Mouse (Mus musculus) subcutaneous adipose tissue, adult 2 months (tissue): Measurements from ENCODE around the gene Sympk. TPM values are rescaled to one million over a fixed set of nuclear protein-coding genes. Genes with fewer than 3 reads are reported as not detected.

Experiments
- polyA plus RNA-seq: library from polyadenylated mRNA; depleted of rRNA; stranded (reverse); fragments of >200 nt; gene quantifications from 2 replicates; pipeline ENCODE4 v1.2.3, GENCODE M21; 2012; ENCODE audit warnings: low replicate concordance; rRNA removed

Sympk gene
- polyA plus RNA-seq = 66.1 and 105 TPM in 2 replicates

DNA sequence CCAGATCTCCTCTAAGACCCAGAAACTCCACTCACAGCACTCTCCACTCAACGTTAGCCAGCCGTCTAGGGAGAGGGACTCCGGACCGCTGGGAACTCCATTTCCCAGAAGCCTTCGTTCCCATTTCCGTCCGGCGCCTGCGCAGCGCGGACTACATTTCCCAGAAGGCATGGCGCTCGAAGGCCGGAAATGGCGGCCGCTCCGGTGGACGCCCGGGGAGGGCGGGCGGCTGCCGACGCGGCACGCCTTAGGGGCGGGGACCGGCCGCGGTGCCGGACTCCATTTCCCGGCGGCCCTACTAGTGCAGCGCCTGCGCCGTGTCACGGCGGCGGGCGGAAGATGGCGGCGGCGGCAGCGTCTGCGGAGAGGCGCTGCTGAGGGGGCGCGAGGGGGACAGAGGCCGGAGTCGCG lies at the start of gene Sympk:
Gene Sympk, plus strand, starts transcription at position 282 of the 411 bp plus-strand sequence.

DNA sequence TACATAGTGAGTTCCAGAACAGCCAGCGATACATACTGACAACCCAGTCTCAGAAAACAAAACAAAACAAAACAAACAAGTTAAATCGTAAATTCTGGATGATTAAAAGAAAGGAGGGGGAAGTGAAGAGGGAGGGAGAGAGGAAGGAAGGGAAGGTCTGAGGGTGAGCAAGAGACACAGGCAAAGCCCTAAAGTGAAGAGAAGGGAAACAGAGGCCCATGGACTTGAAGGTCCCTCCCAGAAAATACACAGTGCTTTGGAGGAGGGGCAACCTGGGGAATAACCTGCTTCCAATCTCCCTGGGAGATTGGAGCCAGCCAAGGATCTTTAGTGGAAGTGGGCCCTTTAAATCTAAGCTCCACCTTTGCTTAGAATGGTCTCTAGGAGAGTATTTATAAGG lies 37.1 kb upstream of the Sympk start, which contains the start of gene Nanos2:
Gene Nanos2, plus strand, starts transcription at position 301 of the 400 bp plus-strand sequence.

DNA sequence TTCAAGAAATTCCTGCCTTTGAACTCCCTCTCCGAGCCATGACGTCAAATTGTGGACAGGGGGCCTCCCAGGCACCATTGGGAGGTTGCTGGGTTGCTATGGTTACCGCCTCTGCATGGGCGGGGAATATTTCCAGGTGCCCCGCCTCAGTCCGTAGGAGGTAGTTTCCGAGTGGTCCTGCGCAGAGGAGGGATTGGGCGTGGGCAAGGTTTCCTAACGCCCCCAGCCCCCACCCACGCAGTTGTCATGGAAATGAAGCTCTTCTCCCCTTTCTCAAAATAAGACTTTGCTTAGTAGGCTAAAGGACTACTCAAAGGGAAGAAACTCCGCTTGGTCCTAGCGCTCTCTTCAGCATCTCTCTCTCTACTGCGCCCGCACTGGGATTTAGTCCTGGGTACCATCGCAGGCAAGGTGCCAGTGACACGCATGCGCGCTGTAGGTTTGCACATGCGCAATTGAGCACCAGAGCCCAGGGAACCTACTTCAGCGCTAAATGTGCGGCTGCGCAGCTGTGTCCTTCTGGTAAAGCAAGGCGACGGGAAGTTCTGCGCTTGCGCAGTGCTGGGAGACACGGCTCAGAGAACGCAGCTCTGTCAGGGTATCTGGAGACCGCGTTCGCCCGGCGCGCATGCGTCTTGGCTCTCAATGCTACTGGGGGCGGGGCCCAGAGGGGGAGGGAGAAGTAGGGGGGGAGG lies 33.4 kb upstream of the Sympk start, which contains the start of gene Mypop:
Gene Mypop, plus strand, starts transcription at position 645 of the 695 bp plus-strand sequence.

DNA sequence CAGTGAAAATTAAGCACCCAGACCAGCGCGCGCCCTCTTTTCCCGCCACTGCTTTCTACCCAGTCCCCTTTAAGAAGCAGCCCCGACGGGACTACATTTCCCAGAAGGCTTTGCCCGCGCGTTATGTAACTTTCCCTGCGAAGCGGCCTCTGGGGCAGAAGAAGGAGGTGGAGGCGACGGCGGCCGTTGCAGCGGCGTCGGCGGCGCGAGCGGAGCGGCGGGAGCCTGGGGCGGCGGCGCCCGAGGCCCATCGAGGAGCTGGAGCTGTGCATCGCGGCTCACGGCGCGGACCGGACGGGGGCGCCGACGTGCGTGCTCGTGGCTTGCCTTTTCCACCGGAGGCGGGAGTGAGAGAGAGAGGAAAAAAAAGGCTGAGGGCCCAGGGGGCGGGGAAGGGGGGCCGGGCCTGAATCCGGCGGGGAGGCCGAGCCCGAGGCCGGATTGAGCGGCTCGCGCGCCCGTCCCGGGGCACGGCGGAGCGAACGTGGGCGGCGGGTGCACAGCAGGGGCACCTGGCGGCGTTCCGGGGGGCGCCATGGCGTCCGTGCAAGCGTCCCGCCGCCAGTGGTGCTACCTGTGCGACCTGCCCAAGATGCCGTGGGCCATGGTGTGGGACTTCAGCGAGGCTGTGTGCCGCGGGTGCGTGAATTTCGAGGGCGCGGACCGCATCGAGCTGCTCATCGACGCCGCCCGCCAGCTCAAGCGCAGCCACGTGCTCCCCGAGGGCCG lies 20.1 kb upstream of the Sympk start, which contains the start of gene Irf2bp1:
Gene Irf2bp1, plus strand, starts transcription at position 143 of the 729 bp plus-strand sequence.

DNA sequence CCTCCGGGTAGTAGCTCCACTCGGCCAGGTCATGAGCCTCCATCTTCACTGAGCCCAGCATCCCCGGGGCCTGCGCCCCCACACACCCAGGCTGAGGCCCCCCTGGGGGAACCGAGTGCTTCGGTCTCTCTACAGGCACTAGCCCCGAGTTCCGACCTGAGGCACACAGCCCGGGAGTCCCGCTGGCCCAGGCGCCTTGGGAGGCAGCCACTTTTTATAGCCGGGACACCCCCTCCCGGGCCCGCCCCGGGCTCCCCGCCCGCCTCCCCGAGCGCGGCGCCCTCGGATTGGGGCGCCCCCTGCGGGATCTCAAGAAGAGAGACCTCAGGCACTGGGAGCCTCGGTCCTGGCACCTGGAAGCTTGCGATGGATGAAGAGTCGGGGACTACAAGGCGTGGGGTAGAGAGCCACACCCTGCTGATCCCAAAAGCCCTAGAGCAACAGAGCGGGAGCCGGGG lies 791 bp upstream of the Sympk start, which contains the start of gene Foxa3:
Gene Foxa3, minus strand, starts transcription at position 182 of the 458 bp plus-strand sequence.

DNA sequence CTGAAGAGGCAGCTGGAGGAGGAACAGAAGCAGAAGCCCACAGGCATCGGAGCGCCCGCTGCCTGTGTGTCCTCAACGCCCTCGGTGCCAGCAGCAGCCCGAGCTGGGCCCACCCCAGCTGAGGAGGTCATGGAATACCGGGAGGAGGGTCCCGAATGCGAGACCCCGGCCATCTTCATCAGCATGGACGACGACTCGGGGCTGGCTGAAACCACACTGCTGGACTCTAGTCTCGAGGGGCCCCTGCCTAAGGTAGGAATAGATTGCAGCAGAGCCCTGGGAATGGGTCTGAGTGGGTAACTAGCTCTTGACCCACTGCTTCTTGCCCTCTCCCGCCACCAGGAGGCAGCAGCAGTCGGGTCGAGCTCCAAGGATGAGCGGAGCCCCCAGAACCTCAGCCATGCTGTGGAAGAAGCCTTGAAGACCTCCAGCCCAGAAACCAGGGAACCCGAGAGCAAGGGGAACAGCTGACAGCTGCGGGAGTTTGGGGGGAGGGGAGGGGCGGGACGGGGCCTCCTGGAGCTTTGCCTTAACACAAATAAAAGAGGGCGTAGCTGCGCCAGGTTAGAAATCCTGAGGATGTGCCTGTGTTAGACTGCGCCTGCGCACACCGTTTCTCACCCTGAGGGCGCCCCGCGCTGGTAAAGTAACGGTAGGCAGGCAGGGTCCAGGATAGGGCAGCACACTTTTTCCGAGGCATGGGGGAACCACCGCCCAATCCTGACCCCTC lies 30.0 kb downstream of the Sympk start, which contains the start of gene Rsph6a:
Gene Rsph6a, plus strand, starts transcription at position 644 of the 730 bp plus-strand sequence.

DNA sequence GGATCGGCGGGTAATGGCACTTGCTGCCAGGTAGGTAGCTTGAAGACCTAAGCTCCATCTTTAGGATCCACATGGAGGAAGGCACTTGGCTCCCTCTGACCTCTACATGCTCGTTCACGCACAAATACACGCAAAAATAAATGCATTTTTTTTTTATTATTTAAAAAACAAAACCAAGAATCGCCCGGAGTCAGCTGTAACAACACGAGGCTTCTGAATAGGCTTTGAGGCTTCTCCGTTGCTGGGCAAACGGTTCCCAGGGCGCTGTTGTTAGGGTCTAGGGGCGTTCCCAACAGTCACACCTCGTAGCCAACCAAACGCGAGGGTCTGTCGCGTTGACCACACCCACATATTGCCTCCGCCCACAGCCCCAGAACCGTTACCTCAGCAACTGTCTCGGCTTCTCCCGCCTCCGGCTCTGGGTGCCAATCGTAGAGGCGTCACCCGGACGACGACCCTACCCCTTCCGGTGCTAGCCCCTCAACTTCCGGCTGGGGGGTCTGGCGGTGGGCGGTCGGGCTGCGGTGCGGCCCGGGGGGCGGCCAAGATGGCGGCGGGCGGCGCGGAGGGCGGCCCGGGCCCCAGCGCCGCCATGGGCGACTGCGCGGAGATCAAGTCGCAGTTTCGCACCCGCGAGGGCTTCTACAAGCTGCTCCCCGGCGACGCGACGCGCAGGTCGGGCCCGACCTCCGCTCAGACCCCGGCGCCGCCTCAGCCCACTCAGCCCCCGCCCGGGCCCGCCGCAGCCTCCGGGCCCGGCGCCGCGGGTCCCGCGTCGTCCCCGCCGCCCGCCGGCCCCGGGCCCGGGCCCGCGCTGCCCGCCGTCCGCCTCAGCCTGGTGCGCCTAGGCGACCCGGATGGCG lies 51.8 kb downstream of the Sympk start, which contains the start of gene Dmwd:
Gene Dmwd, plus strand, starts transcription at position 505 of the 863 bp plus-strand sequence.

DNA sequence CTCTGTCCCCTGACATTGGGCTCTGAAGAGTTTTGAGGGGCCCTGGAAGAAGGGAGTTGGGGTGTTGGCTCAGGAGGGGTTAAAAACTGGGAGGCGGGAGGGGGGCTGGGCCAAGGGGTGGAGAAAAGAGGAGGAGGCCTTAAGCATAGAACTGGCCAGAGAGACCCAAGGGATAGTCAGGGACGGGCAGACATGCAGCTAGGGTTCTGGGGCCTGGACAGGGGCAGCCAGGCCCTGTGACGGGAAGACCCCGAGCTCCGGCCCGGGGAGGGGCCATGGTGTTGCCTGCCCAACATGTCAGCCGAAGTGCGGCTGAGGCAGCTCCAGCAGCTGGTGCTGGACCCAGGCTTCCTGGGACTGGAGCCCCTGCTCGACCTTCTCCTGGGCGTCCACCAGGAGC lies 59.5 kb downstream of the Sympk start, which contains the start of gene Dmpk:
Gene Dmpk, plus strand, starts transcription at position 149 of the 400 bp plus-strand sequence.

DNA sequence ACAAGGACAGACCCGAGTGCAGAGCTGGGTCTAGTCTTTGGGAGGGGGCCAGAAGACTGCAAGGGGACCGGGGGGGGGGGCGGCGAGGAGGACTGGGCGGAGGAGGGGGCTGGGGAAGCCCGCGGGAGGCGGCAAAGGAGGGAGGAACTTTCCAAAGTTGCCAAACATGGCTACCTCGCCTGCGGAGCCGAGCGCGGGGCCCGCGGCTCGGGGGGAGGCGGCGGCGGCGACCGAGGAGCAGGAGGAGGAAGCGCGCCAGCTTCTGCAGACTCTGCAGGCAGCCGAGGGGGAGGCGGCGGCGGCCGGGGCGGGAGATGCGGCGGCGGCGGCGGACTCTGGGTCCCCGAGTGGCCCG lies 70.3 kb downstream of the Sympk start, which contains the start of gene Six5:
Gene Six5, plus strand, starts transcription at position 124 of the 355 bp plus-strand sequence.

Other genes with a start within 250 kb of the Sympk start
- gene Psg19, start 225.9 kb upstream of the Sympk start, polyA plus RNA-seq = not detected in 2 replicates
- gene Psg17, start 202.8 kb upstream of the Sympk start, polyA plus RNA-seq = 0.58 TPM in 1 of 2 replicates, not detected in the other
- 11.8 and 24.6 TPM in 2 replicates for gene Mill2, start 184.4 kb upstream of the Sympk start, polyA plus RNA-seq
- 6.4 and 56.4 TPM in 2 replicates for gene Pglyrp1, start 153.0 kb upstream of the Sympk start, polyA plus RNA-seq
- gene Ccdc61, start 114.0 kb upstream of the Sympk start, polyA plus RNA-seq = 20.3 and 25.2 TPM in 2 replicates
- 1.6 and 2.5 TPM in 2 replicates for gene Nova2, start 98.5 kb upstream of the Sympk start, polyA plus RNA-seq
- gene Nanos2, start 37.0 kb upstream of the Sympk start, polyA plus RNA-seq = 0.26 TPM in 1 of 2 replicates, not detected in the other
- gene Mypop, start 33.1 kb upstream of the Sympk start, polyA plus RNA-seq = 5.2 and 17.4 TPM in 2 replicates
- gene Irf2bp1, start 20.3 kb upstream of the Sympk start, polyA plus RNA-seq = 16.7 and 38.8 TPM in 2 replicates
- not detected in 2 replicates for gene Foxa3, start 839 bp upstream of the Sympk start, polyA plus RNA-seq
- not detected in 2 replicates for gene Rsph6a, start 30.3 kb downstream of the Sympk start, polyA plus RNA-seq
- 83.2 and 111 TPM in 2 replicates for gene Dmwd, start 51.9 kb downstream of the Sympk start, polyA plus RNA-seq
- 388 and 705 TPM in 2 replicates for gene Dmpk, start 59.5 kb downstream of the Sympk start, polyA plus RNA-seq
- 32.7 and 78.4 TPM in 2 replicates for gene Six5, start 70.2 kb downstream of the Sympk start, polyA plus RNA-seq
- gene Gm4969, start 94.0 kb downstream of the Sympk start, polyA plus RNA-seq = 0.21 and 0.55 TPM in 2 replicates
- gene Fbxo46, start 95.5 kb downstream of the Sympk start, polyA plus RNA-seq = 7.9 and 11.0 TPM in 2 replicates
- 16.7 and 25.1 TPM in 2 replicates for gene Qpctl, start 124.9 kb downstream of the Sympk start, polyA plus RNA-seq
- 26.1 and 39.9 TPM in 2 replicates for gene Snrpd2, start 125.3 kb downstream of the Sympk start, polyA plus RNA-seq
- gene Gipr, start 141.8 kb downstream of the Sympk start, polyA plus RNA-seq = 3.3 and 14.7 TPM in 2 replicates
- gene Eml2, start 152.0 kb downstream of the Sympk start, polyA plus RNA-seq = 34.2 and 47.4 TPM in 2 replicates
- 21.2 and 40.9 TPM in 2 replicates for gene Gpr4, start 188.2 kb downstream of the Sympk start, polyA plus RNA-seq
- 43.4 and 43.9 TPM in 2 replicates for gene Opa3, start 204.0 kb downstream of the Sympk start, polyA plus RNA-seq
- 104 and 192 TPM in 2 replicates for gene Vasp, start 247.4 kb downstream of the Sympk start, polyA plus RNA-seq